Mouse (Mus musculus): ENCODE measurements at regions not wholly inside any gene's neighbourhood (a gene's known extent, or its start where the extent isn't known, plus 50 kb on each side); places are given as distances from the start of the nearest gene placed in this dataset.

DNA sequence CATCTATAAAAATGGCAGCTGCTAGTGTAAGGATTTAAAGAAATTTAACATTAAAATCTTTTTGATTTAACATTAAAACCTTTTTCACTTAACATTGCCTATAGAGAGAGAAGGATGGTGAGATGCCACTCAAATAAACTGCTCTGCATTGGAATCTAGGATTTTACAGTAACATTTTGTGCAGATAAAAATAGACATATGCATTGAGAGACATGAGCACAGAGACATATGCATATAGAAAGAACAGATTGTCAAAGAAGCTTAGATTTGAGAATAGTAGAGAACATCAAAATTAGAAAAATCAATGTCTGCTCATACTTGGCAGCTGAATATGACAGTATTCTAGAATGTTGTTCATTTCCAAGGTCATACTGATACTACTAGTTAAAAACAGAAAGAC lies 220.2 kb downstream of the Arap2 start:
- DNase-seq: no peak

- DNase-seq: no peak
Observed at GRCm38 (mm10) chr5:62539304-62539703, 226.7 kb downstream of the Arap2 start.

- no peak for DNase-seq
Observed at GRCm38 (mm10) chr5:62511827-62512226, 254.1 kb downstream of the Arap2 start.

GRCm38 (mm10) chr5:62483521-62483920 lies 282.4 kb downstream of the Arap2 start:
- peak in 1 of 2 experiments; percentile 4 for DNase-seq

DNA sequence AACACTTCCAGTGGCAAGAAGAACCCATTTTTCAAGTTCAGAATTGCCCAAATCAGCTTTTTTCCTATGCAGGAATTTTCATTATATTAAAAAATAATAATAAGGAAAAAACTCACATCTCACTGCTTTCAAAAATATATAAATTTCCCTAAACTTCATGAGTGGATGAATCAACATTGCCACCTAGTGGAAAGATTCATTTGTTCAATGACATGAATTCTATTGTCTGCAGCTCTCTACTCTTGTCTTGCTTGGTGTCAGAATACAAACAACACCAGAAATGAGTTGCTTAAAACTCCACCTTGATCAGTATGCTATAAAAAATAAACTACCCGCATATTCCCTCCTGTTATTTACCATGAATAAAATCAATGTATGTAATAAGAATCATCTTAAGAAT lies 285.0 kb downstream of the Arap2 start:
- DNase-seq: peak in 1 of 2 experiments; percentile 43

- DNase-seq: no peak
Observed at GRCm38 (mm10) chr5:62473412-62473811, 292.5 kb downstream of the Arap2 start.

- DNase-seq: no peak
Observed at GRCm38 (mm10) chr5:62466802-62467201, 299.2 kb downstream of the Arap2 start.

- DNase-seq: no peak
Observed at GRCm38 (mm10) chr5:62462574-62462973, 303.4 kb downstream of the Arap2 start.
